Mouse (Mus musculus) heart, postnatal 0 days (tissue): ENCODE results near the gene Cyb561d1.
A peak's percentile ranks its signal among the peaks of the same experiment; 100 is the strongest.

Experiments used
- CTCF ChIP-seq: IDR thresholded peaks from 2 replicates; pipeline ENCODE4 v1.5.1; 2016; ENCODE audit warnings: antibody characterized with exemption, control low read depth, low read depth
- EP300 ChIP-seq: IDR thresholded peaks from 2 replicates; pipeline ENCODE4 v1.6.1; 2016; ENCODE audit warnings: antibody characterized with exemption, low read depth

- TF ChIP-seq CTCF = peak; percentile 53
- TF ChIP-seq EP300 = peak; percentile 44; the same call in 1 of the 2 replicates
Observed at GRCm38 (mm10) chr3:108200329-108201323, at the start of gene Cyb561d1.
